Mouse (Mus musculus) CH12.LX (cell line): ENCODE measurements around the gene Cyp4f17.

Experiments
- BHLHE40 ChIP-seq: IDR thresholded peaks from 2 replicates; pipeline ENCODE4 v1.6.1; 2011; ENCODE audit warnings: mild to moderate bottlenecking, low read depth, low read length, improper control_type of control experiment
- CHD1 ChIP-seq: IDR thresholded peaks from 2 replicates; pipeline ENCODE4 v1.6.1; 2012; ENCODE audit warnings: low read depth, low read length, improper control_type of control experiment, inconsistent platforms
- CHD2 ChIP-seq: IDR thresholded peaks from 2 replicates; pipeline ENCODE4 v1.6.1; 2011; ENCODE audit warnings: low read length, improper control_type of control experiment
- CTCF ChIP-seq, 2 experiments: IDR thresholded peaks in 1 of 2; conservative IDR thresholded peaks in 1 of 2; 2 replicates each; pipeline ENCODE4 v1.5.1; 2011 to 2012; ENCODE audit warnings: low read depth in 2 of 2, low read length in 2 of 2, improper control_type of control experiment in 1 of 2, inconsistent platforms in 1 of 2, mild to moderate bottlenecking in 1 of 2, moderate library complexity in 1 of 2
- ELF1 ChIP-seq: IDR thresholded peaks from 2 replicates; pipeline ENCODE4 v1.6.1; 2014; ENCODE audit warnings: low read depth, mild to moderate bottlenecking, inconsistent platforms, low read length, improper control_type of control experiment
- EP300 ChIP-seq: IDR thresholded peaks from 2 replicates; pipeline ENCODE4 v1.6.1; 2011; ENCODE audit warnings: low read length, improper control_type of control experiment
- HCFC1 ChIP-seq: IDR thresholded peaks from 2 replicates; pipeline ENCODE4 v1.6.1; 2012; ENCODE audit warnings: low read depth, mild to moderate bottlenecking, inconsistent platforms, low read length, improper control_type of control experiment
- JUND ChIP-seq: conservative IDR thresholded peaks from 2 replicates; pipeline ENCODE4 v1.6.1; 2011; ENCODE audit warnings: low read depth, low read length, improper control_type of control experiment
- MXI1 ChIP-seq: IDR thresholded peaks from 2 replicates; pipeline ENCODE4 v1.6.1; 2011; ENCODE audit warnings: mild to moderate bottlenecking, low read depth, low read length, improper control_type of control experiment
- NELFE ChIP-seq: IDR thresholded peaks from 2 replicates; pipeline ENCODE4 v1.6.1; 2011; ENCODE audit warnings: low read depth, low read length, improper control_type of control experiment
- POLR2A ChIP-seq: IDR thresholded peaks from 2 replicates; pipeline ENCODE4 v1.6.1; 2011; ENCODE audit warnings: low read depth, mild to moderate bottlenecking, improper control_type of control experiment, low read length
- SMC3 ChIP-seq: IDR thresholded peaks from 2 replicates; pipeline ENCODE4 v1.6.1; 2011; ENCODE audit warnings: low read depth, low read length, improper control_type of control experiment
- TCF12 ChIP-seq: IDR thresholded peaks from 2 replicates; pipeline ENCODE4 v1.6.1; 2014; ENCODE audit warnings: low read depth, mild to moderate bottlenecking, inconsistent platforms, low read length, improper control_type of control experiment
- ZMIZ1 ChIP-seq: IDR thresholded peaks from 2 replicates; pipeline ENCODE4 v1.6.1; 2012; ENCODE audit warnings: low read depth, mild to moderate bottlenecking, inconsistent platforms, low read length, improper control_type of control experiment

GRCm38 (mm10) chr17:32494601-32495000, 11.2 kb upstream of the Cyp4f17 start:
- TF ChIP-seq TCF12 (no peak), NELFE (no peak), POLR2A (no peak), CTCF (conservative IDR thresholded peaks at IDR 0.05 in 1 of 2, IDR thresholded peaks at IDR 0.05 in 1 of 2; ENCODE audit: low read depth in 2 of 2, low read length in 2 of 2) (peak; percentile 70 to 96), EP300 (no peak), ELF1 (no peak), SMC3 (peak; percentile 92), MXI1 (no peak), ZMIZ1 (no peak), HCFC1 (no peak), BHLHE40 (no peak), CHD1 (no peak), CHD2 (no peak), JUND (no peak)
